Mouse (Mus musculus) splenic B cell, adult 2 months (primary cell): ENCODE measurements around the gene Ppfibp2.

Experiments
- DNase-seq: peaks from one replicate; pipeline ENCODE4 v3.0.0-alpha.2; 2011; ENCODE audit warnings: low read depth, low spot score
- H3K27me3 ChIP-seq: 2 replicates; pipeline ENCODE4 v1.6.1; 2012; ENCODE audit warnings: mild to moderate bottlenecking, low read length, moderate library complexity, mixed read lengths; ENCODE audit not compliant: control insufficient read depth, poor library complexity, insufficient read depth, severe bottlenecking
- H3K36me3 ChIP-seq: 2 replicates; pipeline ENCODE4 v1.6.1; 2012; ENCODE audit warnings: mild to moderate bottlenecking, low read length, moderate library complexity, mixed read lengths; ENCODE audit not compliant: control insufficient read depth, poor library complexity, insufficient read depth, severe bottlenecking

Gene Ppfibp2

GRCm38 (mm10) chr7:107690426-107691221 is 95.6 kb downstream of the Ppfibp2 start:
- Histone ChIP-seq H3K36me3 (no peaks in the 10 kb centered on the region; the same call in 1 of the 2 replicates), H3K27me3 (no peaks in the 10 kb centered on the region)
- no peak for DNase-seq

GRCm38 (mm10) chr7:107691493-107691892 is 96.5 kb downstream of the Ppfibp2 start:
- DNase-seq, result no peak
- Histone ChIP-seq H3K36me3 (no peaks in the 10 kb centered on the region; the same call in 1 of the 2 replicates), H3K27me3 (no peaks in the 10 kb centered on the region)

- DNase-seq, result no peak
- Histone ChIP-seq H3K27me3 (no peaks in the 10 kb centered on the region), H3K36me3 (no peaks in the 10 kb centered on the region; the same call in 1 of the 2 replicates)
These were observed 99.4 kb downstream of the Ppfibp2 start for GRCm38 (mm10) chr7:107694254-107694947.

GRCm38 (mm10) chr7:107697066-107697465 is 102.1 kb downstream of the Ppfibp2 start:
- Histone ChIP-seq H3K27me3 (no peaks in the 10 kb centered on the region), H3K36me3 (no peaks in the 10 kb centered on the region; the same call in 1 of the 2 replicates)
- no peak for DNase-seq

DNA sequence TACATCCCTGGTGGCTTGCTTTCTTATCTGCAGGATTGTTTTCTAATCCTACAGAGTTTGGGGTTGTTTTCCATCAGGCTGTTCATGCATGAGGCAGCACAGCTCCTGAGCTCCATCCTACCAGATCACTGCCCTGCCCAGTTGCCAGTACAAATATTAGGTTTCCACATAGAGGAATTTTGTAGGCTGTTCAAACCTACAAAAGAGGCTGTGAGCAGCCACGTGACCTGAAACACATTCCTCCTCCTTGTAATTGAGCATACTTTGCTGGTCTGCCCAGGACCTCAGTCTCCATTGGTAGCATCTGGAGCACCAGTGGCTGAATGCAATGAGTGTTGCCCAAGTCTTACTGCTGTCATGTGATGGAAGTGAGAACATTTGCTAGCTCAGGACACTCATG is 104.9 kb downstream of the Ppfibp2 start:
- H3K36me3 ChIP-seq, result no peaks in the 10 kb centered on the region
- no peak for DNase-seq

GRCm38 (mm10) chr7:107700646-107701045 is 105.6 kb downstream of the Ppfibp2 start:
- H3K27me3 ChIP-seq, result no peaks in the 10 kb centered on the region
- H3K36me3 ChIP-seq, result no peaks in the 10 kb centered on the region
- DNase-seq, result no peak

More for the DNA sequence above, 104.9 kb downstream of the Ppfibp2 start:
- no peaks in the 10 kb centered on the region for H3K27me3 ChIP-seq

GRCm38 (mm10) chr7:107702461-107703380 is 107.7 kb downstream of the Ppfibp2 start:
- no peaks in the 10 kb centered on the region for H3K36me3 ChIP-seq
- peak; percentile 36 for DNase-seq
- no peaks in the 10 kb centered on the region for H3K27me3 ChIP-seq

DNA sequence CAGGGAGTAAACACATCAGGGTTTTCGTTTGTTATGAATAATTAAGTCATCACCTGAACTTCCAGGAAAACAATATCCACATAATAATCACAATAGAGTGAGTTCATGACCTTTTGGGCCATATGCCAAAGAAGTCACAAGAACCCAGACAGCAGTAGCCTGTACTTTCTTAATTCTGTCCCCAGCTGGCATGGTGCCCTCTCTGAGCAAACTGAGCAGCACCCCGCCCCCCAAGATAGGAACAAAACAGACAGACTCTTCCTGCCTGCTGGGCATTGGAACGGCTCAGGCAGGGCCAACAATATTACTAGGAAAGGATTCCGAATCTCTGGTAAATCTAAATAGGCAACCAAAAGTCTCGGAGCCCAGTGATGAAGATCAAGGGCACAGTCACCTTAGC is 110.9 kb downstream of the Ppfibp2 start:
- H3K27me3 ChIP-seq, result no peaks in the 10 kb centered on the region
- no peak for DNase-seq
- no peaks in the 10 kb centered on the region for H3K36me3 ChIP-seq

GRCm38 (mm10) chr7:107707650-107708049 is 112.6 kb downstream of the Ppfibp2 start:
- DNase-seq, result peak; percentile 82
- no peaks in the 10 kb centered on the region for H3K27me3 ChIP-seq
- H3K36me3 ChIP-seq, result no peaks in the 10 kb centered on the region

GRCm38 (mm10) chr7:107708491-107709112 is 113.6 kb downstream of the Ppfibp2 start:
- no peaks in the 10 kb centered on the region for H3K27me3 ChIP-seq
- DNase-seq, result peak; percentile 85
- no peaks in the 10 kb centered on the region for H3K36me3 ChIP-seq

- no peak for DNase-seq
- Histone ChIP-seq H3K36me3 (no peaks in the 10 kb centered on the region), H3K27me3 (no peaks in the 10 kb centered on the region)
These were observed 117.7 kb downstream of the Ppfibp2 start for GRCm38 (mm10) chr7:107712743-107713142.

GRCm38 (mm10) chr7:107714067-107714466 is 119.1 kb downstream of the Ppfibp2 start:
- DNase-seq, result no peak
- no peaks in the 10 kb centered on the region for H3K36me3 ChIP-seq
- H3K27me3 ChIP-seq, result no peaks in the 10 kb centered on the region

GRCm38 (mm10) chr7:107720771-107721170 is 125.8 kb downstream of the Ppfibp2 start:
- Histone ChIP-seq H3K36me3 (no peaks in the 10 kb centered on the region), H3K27me3 (no peaks in the 10 kb centered on the region)
- peak; percentile 9 for DNase-seq

GRCm38 (mm10) chr7:107722536-107722935 is 127.5 kb downstream of the Ppfibp2 start:
- H3K36me3 ChIP-seq, result no peaks in the 10 kb centered on the region
- H3K27me3 ChIP-seq, result no peaks in the 10 kb centered on the region
- DNase-seq, result no peak
